Mouse (Mus musculus): ENCODE data around the gene Kremen1.

GRCm38 (mm10) chr11:5196583-5196982 lies 64.8 kb downstream of the Kremen1 start:
- TF ChIP-seq CTCF (IDR thresholded peaks at IDR 0.05; ENCODE audit: low read depth) (no peak), EP300 (IDR thresholded peaks at IDR 0.05; ENCODE audit: low read depth) (no peak)
